Mouse (Mus musculus) midbrain, embryonic 16.5 days (tissue): ENCODE data around the gene Cenpu. TPM values are rescaled to one million over a fixed set of nuclear protein-coding genes. Genes with fewer than 3 reads are reported as not detected.

Experiments used
- ATAC-seq: fragments of 200-750 bp; cut with Nextera tagmentation; 2 replicates; pipeline ENCODE4 v1.8.0; 2017; ENCODE audit warnings: moderate TSS enrichment
- H3K27ac ChIP-seq: fragments of 300-500 bp; sonication (generic); 2 replicates; pipeline ENCODE4 v1.5.1; 2014; ENCODE audit warnings: mild to moderate bottlenecking, low read length, mixed read lengths
- H3K27me3 ChIP-seq: fragments of 300-500 bp; sonication (generic); 2 replicates; pipeline ENCODE4 v1.6.1; 2014; ENCODE audit warnings: low read depth, low read length, mixed read lengths; ENCODE audit not compliant: control insufficient read depth, insufficient read depth
- H3K36me3 ChIP-seq: fragments of 300-500 bp; sonication (generic); 2 replicates; pipeline ENCODE4 v1.6.1; 2014; ENCODE audit warnings: mild to moderate bottlenecking, low read length, moderate library complexity, mixed read lengths; ENCODE audit not compliant: control insufficient read depth, insufficient read depth
- H3K4me1 ChIP-seq: fragments of 300-500 bp; sonication (generic); 2 replicates; pipeline ENCODE4 v1.6.1; 2014; ENCODE audit warnings: mild to moderate bottlenecking, low read length, mixed read lengths; ENCODE audit not compliant: control insufficient read depth, insufficient read depth
- H3K4me2 ChIP-seq: fragments of 300-500 bp; sonication (generic); 2 replicates; pipeline ENCODE4 v1.6.1; 2014; ENCODE audit warnings: mild to moderate bottlenecking, low read length, mixed read lengths
- H3K4me3 ChIP-seq: fragments of 300-500 bp; sonication (generic); 2 replicates; pipeline ENCODE4 v1.5.1; 2014; ENCODE audit warnings: low read depth, mild to moderate bottlenecking, low read length, moderate library complexity, mixed read lengths
- H3K9ac ChIP-seq: fragments of 300-500 bp; sonication (generic); 2 replicates; pipeline ENCODE4 v1.6.1; 2014; ENCODE audit warnings: low read depth, low read length, mixed read lengths
- H3K9me3 ChIP-seq: fragments of 300-500 bp; sonication (generic); replicated peaks from 2 replicates; pipeline ENCODE4 v1.6.1; 2014; ENCODE audit warnings: mild to moderate bottlenecking, low read length, mixed read lengths; ENCODE audit not compliant: control insufficient read depth, poor library complexity, severe bottlenecking
- WGBS: fragments of 180-500 bp; shearing (Covaris S2); extraction: QIAGEN DNeasy Blood & Tissue Kit; methylation state at CpG from one replicate; pipeline ENCODE4 v1.1.7; 2014; 5-methylcytosine and 5-hydroxymethylcytosine counted together
- polyA plus RNA-seq: library from polyadenylated mRNA; unstranded; fragments of >200 nt; fragmentation: Nextera tagmentation; extraction: Ambion mirVana; gene quantifications from 2 replicates; pipeline ENCODE4 v1.2.1, GENCODE M21; 2015

Gene Cenpu
- 5.7 and 6.3 TPM in 2 replicates for polyA plus RNA-seq

GRCm38 (mm10) chr8:46551615-46552440 is at the start of gene Cenpu:
Gene Cenpu (plus strand): TSS chr8:46552028.
- no peaks in the 10 kb centered on the region for H3K27me3 ChIP-seq
- peaks cover 10% of the 10 kb centered on the region for H3K4me1 ChIP-seq
- H3K9me3 ChIP-seq: no peaks in the 10 kb centered on the region
- H3K4me3 ChIP-seq: peak within 1 kb of the TSS; percentile 76
- WGBS: under 1% methylated on average over 50 of the region's 50 CpGs
- peak; percentile 99 for ATAC-seq
- peak within 1 kb of the TSS; percentile 82 for H3K27ac ChIP-seq
- H3K9ac ChIP-seq: peak within 1 kb of the TSS; percentile 68
- peak within 1 kb of the TSS; percentile 91 for H3K4me2 ChIP-seq
- no peaks in the 10 kb centered on the region for H3K36me3 ChIP-seq

DNA sequence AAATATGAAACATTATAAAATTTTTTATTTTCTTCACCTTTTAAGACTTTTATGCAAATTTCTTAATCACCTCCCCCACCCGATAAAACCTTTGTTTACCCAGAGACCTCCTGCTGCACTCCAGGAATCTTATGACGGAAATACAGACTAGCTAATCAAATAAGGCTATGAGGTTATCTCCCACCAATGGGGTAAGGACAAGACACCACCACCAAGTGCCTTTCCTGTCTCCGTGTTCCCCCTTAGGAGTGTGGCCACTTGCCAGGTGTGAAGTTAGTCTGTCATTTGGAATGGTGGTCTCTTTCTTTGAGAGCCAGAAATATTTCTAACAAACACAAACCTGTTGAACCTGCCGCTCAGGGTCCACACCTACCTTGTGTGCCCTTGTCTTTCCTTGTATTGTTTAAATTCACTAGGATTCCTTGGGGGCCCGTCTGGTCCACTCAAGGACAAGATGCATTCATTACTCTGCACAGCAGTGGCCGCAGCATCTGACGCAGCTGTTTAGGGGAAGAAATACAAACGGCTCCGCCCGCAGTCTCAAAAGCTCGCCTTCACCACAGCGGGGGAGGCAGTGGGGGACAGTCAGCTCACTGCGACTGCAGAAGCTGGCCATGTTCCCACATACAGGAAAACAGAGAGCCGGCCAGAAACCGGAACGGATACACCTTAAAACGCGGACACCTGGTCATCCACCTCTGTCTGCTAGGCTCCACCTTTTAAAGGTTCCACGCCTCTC is 49.3 kb upstream of the Cenpu start:
- 16% methylated on average over 19 of the region's 19 CpGs for WGBS
- no peak overlapping the region for H3K27ac ChIP-seq
- no peaks in the 10 kb centered on the region for H3K9me3 ChIP-seq
- peaks cover 3% of the 10 kb centered on the region; the same call in 1 of the 2 replicates for H3K4me1 ChIP-seq
- peak overlapping the region; percentile 12; the same call in 1 of the 2 replicates for H3K9ac ChIP-seq
- H3K36me3 ChIP-seq: 0 out of 2 replicates have a peak, but pooled peaks cover 2% of the 10 kb centered on the region
- H3K27me3 ChIP-seq: no peaks in the 10 kb centered on the region
- peak; percentile 76 for ATAC-seq
- peak overlapping the region; percentile 55 for H3K4me2 ChIP-seq
- peak overlapping the region; percentile 37 for H3K4me3 ChIP-seq

- Histone ChIP-seq H3K27me3 (no peaks in the 10 kb centered on the region), H3K4me1 (peaks cover 3% of the 10 kb centered on the region; the same call in 1 of the 2 replicates), H3K4me3 (peak overlapping the region; percentile 37), H3K4me2 (peak overlapping the region; percentile 55), H3K9ac (no peak overlapping the region; the same call in 1 of the 2 replicates), H3K9me3 (no peaks in the 10 kb centered on the region), H3K27ac (no peak overlapping the region), H3K36me3 (peaks cover 2% of the 10 kb centered on the region; the same call in 1 of the 2 replicates)
- ATAC-seq: peak; percentile 30; the same call in 1 of the 2 replicates
- 85% methylated on average over 11 of the region's 12 CpGs for WGBS
These were observed 48.6 kb upstream of the Cenpu start for GRCm38 (mm10) chr8:46503072-46503695.

DNA sequence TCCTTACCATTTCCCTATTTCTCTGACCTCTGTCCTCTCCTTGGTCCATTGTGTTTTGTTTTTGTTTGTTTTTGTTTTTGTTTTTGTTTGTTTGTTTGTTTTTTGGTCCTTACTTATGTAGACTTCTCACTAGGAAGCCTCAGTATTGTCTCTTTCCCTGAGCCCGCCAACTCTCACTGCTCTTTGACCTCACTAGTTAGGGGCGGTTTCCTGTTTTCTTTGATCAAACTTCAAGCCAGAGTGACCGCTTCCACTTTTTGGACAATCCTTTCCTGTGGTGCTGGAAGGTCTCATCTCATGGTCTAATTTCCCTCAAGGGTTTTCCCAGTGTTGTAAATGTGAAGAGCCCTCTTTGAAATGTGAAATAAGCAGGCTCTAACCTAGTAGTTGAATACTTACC is 47.6 kb upstream of the Cenpu start:
- H3K36me3 ChIP-seq: peaks cover 2% of the 10 kb centered on the region; the same call in 1 of the 2 replicates
- no peak for ATAC-seq
- 77% methylated on average over 3 of the region's 3 CpGs for whole genome bisulfite sequencing

GRCm38 (mm10) chr8:46508488-46509395 is 43.1 kb upstream of the Cenpu start:
- Histone ChIP-seq H3K27ac (no peak overlapping the region), H3K9ac (no peak overlapping the region), H3K36me3 (peaks cover 7% of the 10 kb centered on the region), H3K27me3 (no peaks in the 10 kb centered on the region), H3K9me3 (no peaks in the 10 kb centered on the region), H3K4me1 (no peaks in the 10 kb centered on the region), H3K4me2 (no peak overlapping the region), H3K4me3 (no peak overlapping the region)
- ATAC-seq: no peak
- 84% methylated on average over 14 of the region's 14 CpGs for WGBS

More for the DNA sequence above, 47.6 kb upstream of the Cenpu start:
- Histone ChIP-seq H3K9me3 (no peaks in the 10 kb centered on the region), H3K9ac (no peak overlapping the region), H3K4me2 (no peak overlapping the region), H3K4me3 (no peak overlapping the region), H3K27ac (no peak overlapping the region), H3K4me1 (peaks cover 3% of the 10 kb centered on the region; the same call in 1 of the 2 replicates), H3K27me3 (no peaks in the 10 kb centered on the region)

DNA sequence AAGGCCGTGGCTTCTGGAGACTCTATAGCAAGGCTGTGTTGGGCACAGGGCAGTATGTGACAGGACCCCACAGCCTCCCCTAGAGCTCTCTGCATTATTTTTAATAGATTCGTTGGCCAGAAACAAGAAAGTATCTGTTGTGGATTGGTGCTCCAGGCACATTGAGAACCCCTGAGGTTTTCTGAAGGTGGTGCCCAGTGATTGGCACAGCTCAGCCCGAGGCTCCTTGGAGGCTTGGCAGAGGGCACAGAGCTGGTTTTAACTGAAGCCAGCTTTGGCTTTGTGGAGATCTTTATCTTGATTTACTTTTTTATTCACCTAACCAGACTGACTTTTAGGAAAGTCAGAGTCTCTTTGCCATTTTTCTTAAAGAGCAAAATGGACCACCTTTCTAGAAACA is 42.4 kb upstream of the Cenpu start:
- Histone ChIP-seq H3K27ac (no peak overlapping the region), H3K36me3 (peaks cover 11% of the 10 kb centered on the region), H3K4me1 (no peaks in the 10 kb centered on the region), H3K9ac (no peak overlapping the region), H3K4me3 (no peak overlapping the region), H3K4me2 (no peak overlapping the region), H3K27me3 (no peaks in the 10 kb centered on the region), H3K9me3 (no peaks in the 10 kb centered on the region)
- 87% methylated on average over 3 of the region's 3 CpGs for whole genome bisulfite sequencing
- no peak for ATAC-seq

GRCm38 (mm10) chr8:46511336-46511735 is 40.5 kb upstream of the Cenpu start:
- no peaks in the 10 kb centered on the region for H3K27me3 ChIP-seq
- no peak overlapping the region for H3K4me2 ChIP-seq
- no peak overlapping the region for H3K27ac ChIP-seq
- H3K9ac ChIP-seq: no peak overlapping the region
- peaks cover 9% of the 10 kb centered on the region for H3K36me3 ChIP-seq
- WGBS: 73% methylated on average over 9 of the region's 9 CpGs
- H3K9me3 ChIP-seq: no peaks in the 10 kb centered on the region
- no peak overlapping the region for H3K4me3 ChIP-seq
- no peak for ATAC-seq
- no peaks in the 10 kb centered on the region for H3K4me1 ChIP-seq

GRCm38 (mm10) chr8:46512538-46512937 is 39.3 kb upstream of the Cenpu start:
- no peak overlapping the region for H3K4me2 ChIP-seq
- peaks cover 9% of the 10 kb centered on the region for H3K36me3 ChIP-seq
- WGBS: 75% methylated on average over 8 of the region's 8 CpGs
- no peak overlapping the region for H3K9ac ChIP-seq
- H3K9me3 ChIP-seq: no peaks in the 10 kb centered on the region
- no peak overlapping the region for H3K4me3 ChIP-seq
- H3K27ac ChIP-seq: no peak overlapping the region
- H3K27me3 ChIP-seq: no peaks in the 10 kb centered on the region
- no peak for ATAC-seq
- no peaks in the 10 kb centered on the region for H3K4me1 ChIP-seq
